Mouse (Mus musculus): ENCODE measurements around the gene Fgfr2.
A peak's percentile ranks its signal among the peaks of the same experiment; 100 is the strongest.

Gene Fgfr2

GRCm38 (mm10) chr7:131187047-131187446, 1936.1 kb downstream of the Fgfr2 start:
- peaks cover 13% of the 10 kb centered on the region; the same call in 1 of the 2 replicates for H3K4me1 ChIP-seq (replicated peaks; ENCODE audit: low read depth, low read length)

GRCm38 (mm10) chr7:131184339-131184738, 1938.8 kb downstream of the Fgfr2 start:
- Histone ChIP-seq H3K36me3 (ENCODE audit: insufficient read depth, low read length) (no peaks in the 10 kb centered on the region), H3K27me3 (ENCODE audit: insufficient read depth, low read length) (peaks cover 13% of the 10 kb centered on the region; the same call in 1 of the 2 replicates), H3K4me3 (replicated peaks; ENCODE audit: low read length) (no peak overlapping the region)

More at GRCm38 (mm10) chr7:131187047-131187446, 1936.1 kb downstream of the Fgfr2 start:
- Histone ChIP-seq H3K27me3 (ENCODE audit: insufficient read depth, low read length) (peaks cover 13% of the 10 kb centered on the region; the same call in 1 of the 2 replicates), H3K9me3 (ENCODE audit: low read length) (no peaks in the 10 kb centered on the region), H3K4me3 (replicated peaks; ENCODE audit: low read length) (no peak overlapping the region), H3K36me3 (ENCODE audit: insufficient read depth, low read length) (no peaks in the 10 kb centered on the region)
- TF ChIP-seq NANOG (IDR thresholded peaks at IDR 0.05; ENCODE audit: borderline replicate concordance, low read length) = no peak
- TF ChIP-seq CTCF (conservative IDR thresholded peaks at IDR 0.05; ENCODE audit: low read length) = no peak

GRCm38 (mm10) chr7:131182685-131183084, 1940.5 kb downstream of the Fgfr2 start:
- TF ChIP-seq POU5F1 (IDR thresholded peaks at IDR 0.05; ENCODE audit: borderline replicate concordance, low read length) = no peak
- no peak for TF ChIP-seq NANOG (IDR thresholded peaks at IDR 0.05; ENCODE audit: borderline replicate concordance, low read length)
- TF ChIP-seq CTCF (conservative IDR thresholded peaks at IDR 0.05; ENCODE audit: low read length) = peak; percentile 80
- peaks cover 13% of the 10 kb centered on the region; the same call in 1 of the 2 replicates for H3K27me3 ChIP-seq (ENCODE audit: insufficient read depth, low read length)
- no peaks in the 10 kb centered on the region for H3K36me3 ChIP-seq (ENCODE audit: insufficient read depth, low read length)
- no peak overlapping the region for H3K4me3 ChIP-seq (replicated peaks; ENCODE audit: low read length)
- peaks cover 13% of the 10 kb centered on the region; the same call in 1 of the 2 replicates for H3K4me1 ChIP-seq (replicated peaks; ENCODE audit: low read depth, low read length)
- H3K9me3 ChIP-seq (ENCODE audit: low read length) = no peaks in the 10 kb centered on the region

More at GRCm38 (mm10) chr7:131184339-131184738, 1938.8 kb downstream of the Fgfr2 start:
- TF ChIP-seq NANOG (IDR thresholded peaks at IDR 0.05; ENCODE audit: borderline replicate concordance, low read length) = no peak
- no peak for TF ChIP-seq CTCF (conservative IDR thresholded peaks at IDR 0.05; ENCODE audit: low read length)
- TF ChIP-seq POU5F1 (IDR thresholded peaks at IDR 0.05; ENCODE audit: borderline replicate concordance, low read length) = no peak
- Histone ChIP-seq H3K4me1 (replicated peaks; ENCODE audit: low read depth, low read length) (peaks cover 13% of the 10 kb centered on the region; the same call in 1 of the 2 replicates), H3K9me3 (ENCODE audit: low read length) (no peaks in the 10 kb centered on the region)

GRCm38 (mm10) chr7:131174121-131174520, 1949.0 kb downstream of the Fgfr2 start, which contains the start of gene 5430419D17Rik:
5430419D17Rik (plus strand) TSS chr7:131174402.
- H3K4me1 ChIP-seq (replicated peaks; ENCODE audit: low read depth, low read length) = no peaks in the 10 kb centered on the region
- no peaks in the 10 kb centered on the region for H3K9me3 ChIP-seq (ENCODE audit: low read length)
- TF ChIP-seq CTCF (conservative IDR thresholded peaks at IDR 0.05; ENCODE audit: low read length) (no peak), NANOG (IDR thresholded peaks at IDR 0.05; ENCODE audit: borderline replicate concordance, low read length) (no peak), POU5F1 (IDR thresholded peaks at IDR 0.05; ENCODE audit: borderline replicate concordance, low read length) (no peak)
- no peaks in the 10 kb centered on the region for H3K27me3 ChIP-seq (ENCODE audit: insufficient read depth, low read length)
- no peak within 1 kb of the TSS for H3K4me3 ChIP-seq (replicated peaks; ENCODE audit: low read length)
- H3K36me3 ChIP-seq (ENCODE audit: insufficient read depth, low read length) = no peaks in the 10 kb centered on the region

DNA sequence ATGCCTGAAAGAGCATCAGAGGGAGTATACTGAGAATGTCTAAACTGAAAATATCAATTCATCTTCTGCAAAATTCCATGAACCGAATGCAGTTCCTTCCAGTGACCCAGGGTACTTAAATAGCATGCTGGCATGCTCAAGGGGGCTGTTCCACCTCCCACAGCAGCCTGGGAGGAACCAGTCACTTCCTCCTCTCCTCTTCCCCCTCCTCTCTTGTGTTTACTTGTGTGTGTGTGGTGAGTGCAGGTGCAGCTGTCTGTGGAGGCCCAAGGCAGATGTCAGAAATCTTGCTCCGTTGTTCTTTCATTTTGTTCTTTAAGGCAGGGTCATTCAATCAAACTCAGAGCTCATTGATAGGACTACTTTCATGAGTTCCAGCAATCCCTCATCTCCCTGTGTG, 1954.1 kb downstream of the Fgfr2 start:
- Histone ChIP-seq H3K4me3 (replicated peaks; ENCODE audit: low read length) (no peak overlapping the region), H3K27me3 (ENCODE audit: insufficient read depth, low read length) (no peaks in the 10 kb centered on the region), H3K9me3 (ENCODE audit: low read length) (0 out of 2 replicates have a peak, but pooled peaks cover 3% of the 10 kb centered on the region), H3K4me1 (replicated peaks; ENCODE audit: low read depth, low read length) (no peaks in the 10 kb centered on the region), H3K36me3 (ENCODE audit: insufficient read depth, low read length) (no peaks in the 10 kb centered on the region)
- no peak for TF ChIP-seq NANOG (IDR thresholded peaks at IDR 0.05; ENCODE audit: borderline replicate concordance, low read length)
- TF ChIP-seq CTCF (conservative IDR thresholded peaks at IDR 0.05; ENCODE audit: low read length) = no peak
- no peak for TF ChIP-seq POU5F1 (IDR thresholded peaks at IDR 0.05; ENCODE audit: borderline replicate concordance, low read length)

GRCm38 (mm10) chr7:131167771-131168170, 1955.4 kb downstream of the Fgfr2 start:
- TF ChIP-seq CTCF (conservative IDR thresholded peaks at IDR 0.05; ENCODE audit: low read length) = no peak
- H3K4me3 ChIP-seq (replicated peaks; ENCODE audit: low read length) = no peak overlapping the region
- no peaks in the 10 kb centered on the region for H3K36me3 ChIP-seq (ENCODE audit: insufficient read depth, low read length)
- no peaks in the 10 kb centered on the region for H3K27me3 ChIP-seq (ENCODE audit: insufficient read depth, low read length)
- 0 out of 2 replicates have a peak, but pooled peaks cover 3% of the 10 kb centered on the region for H3K9me3 ChIP-seq (ENCODE audit: low read length)
- H3K4me1 ChIP-seq (replicated peaks; ENCODE audit: low read depth, low read length) = no peaks in the 10 kb centered on the region

DNA sequence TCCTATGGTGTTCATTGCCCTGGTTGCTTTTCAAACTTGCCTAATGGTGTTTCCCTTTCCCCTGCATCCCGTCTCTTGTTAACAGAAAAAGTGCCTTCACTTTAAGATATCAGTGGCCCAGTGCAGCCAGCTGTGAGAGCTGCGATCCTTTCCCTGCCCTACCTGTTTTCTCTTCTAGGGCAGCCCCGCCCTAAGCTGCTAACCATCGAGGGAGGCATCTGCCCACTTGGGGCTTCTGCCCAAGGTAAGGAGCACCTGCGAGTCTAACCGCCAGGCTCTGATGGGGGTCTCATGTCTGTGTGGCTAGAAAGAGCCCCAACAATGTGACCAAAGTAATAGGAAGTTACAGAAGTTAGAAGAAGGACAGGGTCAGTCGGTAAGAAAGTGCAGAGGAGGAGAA, 1960.9 kb downstream of the Fgfr2 start:
- Histone ChIP-seq H3K4me3 (replicated peaks; ENCODE audit: low read length) (no peak overlapping the region), H3K9me3 (ENCODE audit: low read length) (0 out of 2 replicates have a peak, but pooled peaks cover 3% of the 10 kb centered on the region), H3K4me1 (replicated peaks; ENCODE audit: low read depth, low read length) (no peaks in the 10 kb centered on the region), H3K36me3 (ENCODE audit: insufficient read depth, low read length) (no peaks in the 10 kb centered on the region), H3K27me3 (ENCODE audit: insufficient read depth, low read length) (no peaks in the 10 kb centered on the region)
- TF ChIP-seq CTCF (conservative IDR thresholded peaks at IDR 0.05; ENCODE audit: low read length) = no peak
- no peak for TF ChIP-seq POU5F1 (IDR thresholded peaks at IDR 0.05; ENCODE audit: borderline replicate concordance, low read length)
- no peak for TF ChIP-seq NANOG (IDR thresholded peaks at IDR 0.05; ENCODE audit: borderline replicate concordance, low read length)

GRCm38 (mm10) chr7:131153044-131153443, 1970.1 kb downstream of the Fgfr2 start:
- Histone ChIP-seq H3K36me3 (ENCODE audit: insufficient read depth, low read length) (no peaks in the 10 kb centered on the region), H3K4me1 (replicated peaks; ENCODE audit: low read depth, low read length) (no peaks in the 10 kb centered on the region), H3K4me3 (replicated peaks; ENCODE audit: low read length) (no peak overlapping the region), H3K9me3 (ENCODE audit: low read length) (peaks cover 4% of the 10 kb centered on the region; the same call in 1 of the 2 replicates), H3K27me3 (ENCODE audit: insufficient read depth, low read length) (no peaks in the 10 kb centered on the region)
- TF ChIP-seq POU5F1 (IDR thresholded peaks at IDR 0.05; ENCODE audit: borderline replicate concordance, low read length) (no peak), CTCF (conservative IDR thresholded peaks at IDR 0.05; ENCODE audit: low read length) (no peak), NANOG (IDR thresholded peaks at IDR 0.05; ENCODE audit: borderline replicate concordance, low read length) (no peak)

DNA sequence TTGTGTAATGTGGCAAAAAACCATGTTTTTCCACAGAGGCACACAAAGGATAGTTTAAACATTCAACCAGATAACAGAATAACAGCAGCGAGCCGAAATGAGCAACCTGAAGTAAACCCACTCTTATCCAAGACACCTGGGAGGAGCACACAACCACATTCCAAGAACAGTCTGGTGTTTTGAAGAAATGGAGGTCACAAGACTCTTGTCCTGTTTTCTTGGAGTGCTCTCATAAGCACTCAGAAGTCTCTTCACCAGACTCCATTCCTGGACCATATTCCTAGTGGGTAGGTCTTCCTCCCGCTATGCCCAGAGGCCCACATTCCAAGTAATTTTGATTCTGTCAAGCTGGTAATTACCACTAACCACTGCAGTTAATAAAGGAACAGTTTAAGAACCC, 1973.0 kb downstream of the Fgfr2 start:
- Histone ChIP-seq H3K27me3 (ENCODE audit: insufficient read depth, low read length) (no peaks in the 10 kb centered on the region), H3K4me1 (replicated peaks; ENCODE audit: low read depth, low read length) (no peaks in the 10 kb centered on the region), H3K4me3 (replicated peaks; ENCODE audit: low read length) (no peak overlapping the region), H3K36me3 (ENCODE audit: insufficient read depth, low read length) (no peaks in the 10 kb centered on the region), H3K9me3 (ENCODE audit: low read length) (peaks cover 4% of the 10 kb centered on the region; the same call in 1 of the 2 replicates)
- TF ChIP-seq POU5F1 (IDR thresholded peaks at IDR 0.05; ENCODE audit: borderline replicate concordance, low read length) (no peak), NANOG (IDR thresholded peaks at IDR 0.05; ENCODE audit: borderline replicate concordance, low read length) (no peak), CTCF (conservative IDR thresholded peaks at IDR 0.05; ENCODE audit: low read length) (no peak)

Data from E14TG2a.4 (cell line).